Mouse (Mus musculus) forebrain, postnatal 0 days (tissue): ENCODE data around the gene Fetub. TPM values are rescaled to one million over a fixed set of nuclear protein-coding genes. Genes with fewer than 3 reads are reported as not detected.

Source experiments
- ATAC-seq: fragments of 200-750 bp; cut with Nextera tagmentation; 2 replicates; pipeline ENCODE4 v1.8.0; 2017; ENCODE audit warnings: mild to moderate bottlenecking, moderate library complexity
- DNase-seq: peaks from one replicate; pipeline ENCODE4 v3.0.0-alpha.2; 2015
- H3K27ac ChIP-seq: fragments of 300-500 bp; sonication (generic); 2 replicates; pipeline ENCODE4 v1.5.1; 2014; ENCODE audit warnings: low read depth, mild to moderate bottlenecking, antibody characterized with exemption, low read length, moderate library complexity, mixed read lengths
- H3K27me3 ChIP-seq: fragments of 300-500 bp; sonication (generic); 2 replicates; pipeline ENCODE4 v1.6.1; 2014; ENCODE audit warnings: mild to moderate bottlenecking, low read length, mixed read lengths; ENCODE audit not compliant: insufficient read depth
- H3K36me3 ChIP-seq: fragments of 300-500 bp; sonication (generic); 2 replicates; pipeline ENCODE4 v1.6.1; 2014; ENCODE audit warnings: mild to moderate bottlenecking, moderate library complexity; ENCODE audit not compliant: insufficient read depth
- H3K4me1 ChIP-seq: fragments of 300-500 bp; sonication (generic); 2 replicates; pipeline ENCODE4 v1.6.1; 2014; ENCODE audit warnings: antibody characterized with exemption; ENCODE audit not compliant: insufficient read depth
- H3K4me2 ChIP-seq: fragments of 300-500 bp; sonication (generic); 2 replicates; pipeline ENCODE4 v1.6.1; 2014; ENCODE audit warnings: low read depth, mild to moderate bottlenecking, moderate library complexity
- H3K4me3 ChIP-seq: fragments of 300-500 bp; sonication (generic); 2 replicates; pipeline ENCODE4 v1.5.1; 2014; ENCODE audit warnings: low read depth, low read length, mixed read lengths
- H3K9ac ChIP-seq: fragments of 300-500 bp; sonication (generic); 2 replicates; pipeline ENCODE4 v1.6.1; 2014; ENCODE audit warnings: mild to moderate bottlenecking
- H3K9me3 ChIP-seq: fragments of 300-500 bp; sonication (generic); 2 replicates; pipeline ENCODE4 v1.6.1; 2016; ENCODE audit warnings: low read length
- CTCF ChIP-seq: sonication (generic); IDR thresholded peaks from 2 replicates; pipeline ENCODE4 v1.5.1; 2016; ENCODE audit warnings: antibody characterized with exemption, control low read depth, low read depth
- WGBS: fragments of 180-500 bp; shearing (Covaris S2); extraction: QIAGEN DNeasy Blood & Tissue Kit; methylation state at CpG from one replicate; pipeline ENCODE4 v1.1.7; 2014; 5-methylcytosine and 5-hydroxymethylcytosine counted together
- polyA plus RNA-seq: library from polyadenylated mRNA; unstranded; fragments of >200 nt; fragmentation: Nextera tagmentation; extraction: Ambion mirVana; gene quantifications from 2 replicates; pipeline ENCODE4 v1.2.1, GENCODE M21; 2015
- total RNA-seq: library from RNA; depleted of rRNA; stranded (reverse); fragments of >200 nt; gene quantifications from 2 replicates; pipeline ENCODE4 v1.2.3, GENCODE M21; 2014

The Fetub gene
- total and polyA plus RNA-seq, 2 experiments from 2014 or later, result 0.15 TPM; not detected in 1

DNA sequence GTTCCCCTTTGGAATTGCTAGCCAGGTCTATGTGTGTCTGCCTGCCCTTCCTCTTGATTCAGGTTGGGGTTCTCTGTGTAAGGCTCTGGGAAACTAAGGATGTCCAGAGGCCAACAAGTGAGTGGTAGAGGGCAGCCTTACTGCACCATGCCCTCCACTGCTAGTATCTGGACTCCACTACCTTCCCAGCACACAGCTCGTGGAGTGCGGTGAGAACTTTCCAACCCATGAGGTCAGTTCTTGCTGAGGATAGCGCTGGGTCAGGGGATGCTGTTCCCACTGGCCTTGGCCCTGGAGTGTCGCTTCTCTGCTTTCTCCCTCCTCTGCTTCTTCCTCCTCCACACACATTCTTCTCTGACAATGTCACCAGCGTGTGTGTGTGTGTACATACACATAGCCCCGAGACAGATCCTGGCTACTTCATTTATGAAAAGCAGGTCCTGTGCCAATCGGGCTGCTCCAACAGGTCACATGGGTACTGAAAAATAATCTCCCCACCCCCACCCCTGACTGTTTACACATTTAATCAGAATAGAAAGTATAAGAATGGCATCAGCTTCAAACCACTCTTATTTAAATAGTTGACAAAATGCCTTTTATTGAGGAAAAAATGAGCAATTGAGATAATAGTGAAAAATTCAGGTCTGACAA is 38.1 kb upstream of the Fetub start:
- Histone ChIP-seq H3K4me1 (no peaks in the 10 kb centered on the region), H3K9me3 (no peaks in the 10 kb centered on the region), H3K4me2 (no peak overlapping the region), H3K27me3 (no peaks in the 10 kb centered on the region), H3K36me3 (no peaks in the 10 kb centered on the region), H3K4me3 (no peak overlapping the region), H3K27ac (no peak overlapping the region), H3K9ac (no peak overlapping the region)
- 59% methylated on average over 7 of the region's 7 CpGs for WGBS
- ATAC-seq (no peak), DNase-seq (no peak)
- no peak for TF ChIP-seq CTCF

DNA sequence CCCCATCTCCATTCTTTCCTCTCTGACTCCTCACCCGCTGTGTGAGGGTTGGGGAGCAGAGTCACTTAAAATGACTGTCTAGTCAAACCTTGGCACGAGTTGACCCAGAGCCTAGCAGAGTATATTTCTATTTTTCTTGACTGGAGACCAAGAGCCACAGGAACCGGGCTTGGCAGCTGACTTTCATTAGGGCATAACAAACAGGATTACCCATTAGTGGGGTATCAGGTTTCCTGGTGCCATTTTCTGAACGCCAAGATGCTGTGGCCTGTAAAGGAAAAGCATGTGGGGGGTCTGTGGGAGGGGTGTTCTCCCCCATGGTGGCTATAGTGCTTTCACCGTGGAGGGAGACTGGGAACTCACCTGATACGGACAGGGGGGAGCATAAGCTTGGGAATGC is 37.2 kb upstream of the Fetub start:
- Histone ChIP-seq H3K4me3 (no peak overlapping the region), H3K27ac (no peak overlapping the region), H3K4me1 (no peaks in the 10 kb centered on the region), H3K9me3 (no peaks in the 10 kb centered on the region), H3K9ac (no peak overlapping the region), H3K36me3 (no peaks in the 10 kb centered on the region), H3K27me3 (no peaks in the 10 kb centered on the region), H3K4me2 (no peak overlapping the region)
- WGBS, result 5% methylated on average over 6 of the region's 6 CpGs
- TF ChIP-seq CTCF, result no peak
- no peak for DNase-seq
- ATAC-seq, result no peak

DNA sequence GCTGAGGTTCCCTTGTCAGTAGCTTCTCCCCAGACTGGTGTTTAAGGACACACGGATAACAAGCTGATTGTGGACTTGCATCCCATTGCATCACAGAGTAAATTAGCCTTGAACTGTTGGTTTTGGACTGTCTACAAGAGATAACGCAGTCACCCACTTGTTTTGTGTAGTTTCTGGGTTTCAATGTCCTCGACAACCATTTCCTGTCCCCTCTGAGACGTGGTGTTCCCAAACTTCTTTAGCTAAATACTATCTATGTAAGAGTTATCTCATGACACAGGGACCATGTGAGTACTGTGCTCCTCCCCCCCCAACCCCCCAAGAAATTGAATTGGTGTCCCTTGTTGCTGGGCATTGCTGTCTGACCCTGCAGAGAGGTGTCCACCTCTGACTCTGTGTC is 36.6 kb upstream of the Fetub start:
- Histone ChIP-seq H3K36me3 (no peaks in the 10 kb centered on the region), H3K4me2 (no peak overlapping the region), H3K9me3 (no peaks in the 10 kb centered on the region), H3K9ac (no peak overlapping the region), H3K27me3 (no peaks in the 10 kb centered on the region), H3K4me3 (no peak overlapping the region), H3K27ac (no peak overlapping the region), H3K4me1 (no peaks in the 10 kb centered on the region)
- DNase-seq, result no peak
- 59% methylated on average over 4 of the region's 4 CpGs for WGBS
- TF ChIP-seq CTCF, result no peak
- ATAC-seq, result no peak

DNA sequence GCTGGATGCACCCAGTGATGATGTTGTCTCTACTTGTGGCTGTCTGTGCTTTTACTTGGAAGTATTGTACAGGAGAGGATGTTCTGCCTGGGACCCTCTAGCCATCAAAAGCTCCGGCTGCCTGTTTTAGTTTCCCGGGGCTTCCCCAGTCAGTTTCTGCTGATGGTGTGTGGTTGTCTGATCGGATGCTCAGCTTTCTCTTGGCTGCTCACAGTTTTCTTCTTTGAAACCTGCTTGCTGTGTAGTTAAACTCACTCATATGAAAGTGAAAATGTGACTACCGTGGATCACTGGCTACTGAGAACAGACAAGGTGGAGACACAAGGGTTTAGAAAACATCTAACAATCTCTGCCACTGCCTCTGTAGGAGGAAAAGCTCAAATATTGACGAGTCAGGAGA is 34.7 kb upstream of the Fetub start:
- Histone ChIP-seq H3K4me1 (no peaks in the 10 kb centered on the region), H3K27ac (no peak overlapping the region), H3K27me3 (no peaks in the 10 kb centered on the region), H3K4me3 (no peak overlapping the region), H3K36me3 (no peaks in the 10 kb centered on the region), H3K4me2 (no peak overlapping the region), H3K9me3 (no peaks in the 10 kb centered on the region), H3K9ac (no peak overlapping the region)
- TF ChIP-seq CTCF, result no peak
- ATAC-seq (no peak), DNase-seq (no peak)
- 87% methylated on average over 5 of the region's 5 CpGs for WGBS

DNA sequence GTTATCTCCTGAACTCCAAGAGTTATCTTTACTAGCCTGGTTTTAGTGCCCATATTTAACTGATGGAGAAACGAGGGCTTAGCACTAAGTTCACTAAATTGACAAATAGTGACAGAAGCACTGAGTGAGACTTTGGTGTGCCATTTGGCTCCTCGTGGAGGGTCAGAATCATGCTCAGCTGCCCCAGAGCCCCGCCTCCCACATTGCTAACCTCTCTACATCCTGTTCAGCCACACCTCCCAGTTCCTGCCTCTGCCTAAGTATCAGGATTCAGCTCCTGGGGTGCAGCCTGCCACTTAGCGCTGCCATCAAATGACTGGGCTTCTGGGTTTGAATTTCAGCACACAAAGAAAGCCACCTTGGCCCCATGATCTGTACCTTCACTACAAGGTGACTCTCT is 32.8 kb upstream of the Fetub start:
- Histone ChIP-seq H3K27me3 (no peaks in the 10 kb centered on the region), H3K27ac (no peak overlapping the region), H3K9ac (no peak overlapping the region), H3K36me3 (no peaks in the 10 kb centered on the region), H3K9me3 (no peaks in the 10 kb centered on the region), H3K4me2 (no peak overlapping the region), H3K4me3 (no peak overlapping the region), H3K4me1 (no peaks in the 10 kb centered on the region)
- no peak for DNase-seq
- no peak for ATAC-seq
- 44% methylated on average over 4 of the region's 4 CpGs for WGBS
- no peak for TF ChIP-seq CTCF

DNA sequence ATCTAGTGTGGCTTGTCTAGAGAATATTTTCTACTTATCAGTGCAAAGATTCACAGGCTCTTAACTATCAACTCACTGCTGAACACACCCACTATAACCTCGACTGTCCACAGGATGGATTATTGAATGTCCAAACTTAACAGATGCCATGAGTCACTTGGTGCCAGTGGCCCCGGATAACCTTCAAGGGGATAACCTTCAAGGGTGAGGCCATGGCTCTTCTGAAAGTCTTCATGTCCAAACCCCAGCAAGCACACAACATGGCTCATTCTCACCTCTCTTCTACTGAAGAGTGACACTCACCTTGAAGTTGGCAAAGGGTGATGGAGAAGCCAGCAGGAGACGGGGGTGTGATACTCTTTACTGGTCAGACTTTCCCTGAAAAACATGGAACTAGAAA is 31.4 kb upstream of the Fetub start:
- no peak overlapping the region for H3K27ac ChIP-seq
- DNase-seq (no peak), ATAC-seq (no peak)
- no peak for TF ChIP-seq CTCF
- no peaks in the 10 kb centered on the region for H3K36me3 ChIP-seq
- no peak overlapping the region for H3K9ac ChIP-seq
- H3K4me3 ChIP-seq, result no peak overlapping the region
- no peaks in the 10 kb centered on the region for H3K27me3 ChIP-seq
- H3K4me1 ChIP-seq, result no peaks in the 10 kb centered on the region
- 87% methylated on average over 3 of the region's 3 CpGs for WGBS
- H3K9me3 ChIP-seq, result no peaks in the 10 kb centered on the region
- H3K4me2 ChIP-seq, result no peak overlapping the region

DNA sequence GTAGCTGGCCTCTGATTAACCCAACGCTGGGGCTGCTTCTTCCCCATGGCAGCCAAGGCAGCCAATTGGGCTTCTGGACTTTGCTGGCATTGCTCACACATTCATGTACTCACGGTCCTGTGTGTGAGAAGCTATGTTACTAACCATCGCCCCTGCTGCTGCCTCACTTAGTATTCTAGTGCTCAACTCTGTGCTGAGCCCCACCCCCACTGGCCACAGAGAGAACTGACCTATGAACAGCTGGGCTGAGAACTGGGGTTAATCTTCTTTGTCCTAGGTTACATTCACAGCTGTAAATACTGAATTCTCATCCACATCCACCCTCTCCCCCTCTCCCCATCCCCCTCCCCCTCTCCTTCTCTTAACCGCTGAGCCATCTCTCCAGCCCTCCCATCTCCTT is 29.3 kb upstream of the Fetub start:
- Histone ChIP-seq H3K4me2 (no peak overlapping the region), H3K27ac (no peak overlapping the region), H3K4me3 (no peak overlapping the region), H3K27me3 (no peaks in the 10 kb centered on the region), H3K4me1 (no peaks in the 10 kb centered on the region), H3K36me3 (no peaks in the 10 kb centered on the region), H3K9ac (no peak overlapping the region), H3K9me3 (no peaks in the 10 kb centered on the region)
- TF ChIP-seq CTCF, result no peak
- ATAC-seq (no peak), DNase-seq (no peak)
- WGBS, result 54% methylated on average over 4 of the region's 4 CpGs
